Mouse (Mus musculus): ENCODE data around the gene Rps26. TPM values are rescaled to one million over a fixed set of nuclear protein-coding genes. Genes with fewer than 3 reads are reported as not detected.

Rps26 gene
- polyA plus RNA-seq, 1 experiment from 2014 or later, result 573 TPM

- peak within 1 kb of the TSS; percentile 50 for H3K4me3 ChIP-seq (replicated peaks; ENCODE audit: low read length)
- no peaks in the 10 kb centered on the region for H3K9me3 ChIP-seq (ENCODE audit: control insufficient read depth, low read length)
- H3K4me1 ChIP-seq (replicated peaks; ENCODE audit: control insufficient read depth, insufficient read depth, low read length), result peaks cover 28% of the 10 kb centered on the region
- H3K9ac ChIP-seq, result peak within 1 kb of the TSS; percentile 71
- H3K4me2 ChIP-seq (replicated peaks), result peak within 1 kb of the TSS; percentile 67
- ATAC-seq (ENCODE audit: low FRiP score) (peak; percentile 79), DNase-seq (ENCODE audit: low spot score) (peak; percentile 54)
- no peaks in the 10 kb centered on the region for H3K27me3 ChIP-seq (ENCODE audit: control insufficient read depth, insufficient read depth, low read length)
- H3K27ac ChIP-seq, result peak within 1 kb of the TSS; percentile 94
- 1% methylated on average over 35 of the region's 36 CpGs for WGBS
- H3K36me3 ChIP-seq (replicated peaks; ENCODE audit: control insufficient read depth, insufficient read depth), result peaks cover 26% of the 10 kb centered on the region
These were observed 18.8 kb upstream of the Rps26 start, which contains the start of gene Ikzf4 for GRCm38 (mm10) chr10:128645111-128646011. Gene Ikzf4, minus strand, starts transcription at chr10:128645991.

- H3K4me2 ChIP-seq (replicated peaks), result no peak overlapping the region
- H3K4me1 ChIP-seq (replicated peaks; ENCODE audit: control insufficient read depth, insufficient read depth, low read length), result peaks cover 28% of the 10 kb centered on the region
- no peaks in the 10 kb centered on the region for H3K27me3 ChIP-seq (ENCODE audit: control insufficient read depth, insufficient read depth, low read length)
These were observed 16.2 kb upstream of the Rps26 start for GRCm38 (mm10) chr10:128642749-128643148.

DNA sequence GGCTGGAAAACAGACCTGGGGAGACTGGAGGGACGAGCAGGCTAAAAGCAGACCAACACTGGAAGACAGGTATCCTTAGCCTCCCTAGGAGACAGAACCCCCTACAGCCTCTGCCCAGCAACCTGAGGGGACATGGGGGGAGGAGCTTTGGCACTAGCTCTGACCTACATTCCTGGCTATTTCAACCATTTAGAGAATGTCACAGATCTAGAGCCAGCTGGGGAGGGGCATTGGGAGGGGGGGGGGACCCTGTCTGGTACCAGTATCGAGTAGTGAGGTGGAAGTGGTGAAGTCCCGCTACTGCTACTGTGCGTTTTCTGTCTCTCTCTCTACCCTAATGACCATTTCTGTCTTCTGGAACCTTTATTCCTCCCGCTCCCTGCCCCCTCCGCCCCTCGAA is 15.3 kb upstream of the Rps26 start:
- no peak for DNase-seq (ENCODE audit: low spot score)
- no peaks in the 10 kb centered on the region for H3K9me3 ChIP-seq (ENCODE audit: control insufficient read depth, low read length)
- peaks cover 55% of the 10 kb centered on the region for H3K36me3 ChIP-seq (replicated peaks; ENCODE audit: control insufficient read depth, insufficient read depth)

More at GRCm38 (mm10) chr10:128642749-128643148, 16.2 kb upstream of the Rps26 start:
- H3K9ac ChIP-seq, result 0 out of 2 replicates have a peak overlapping the region, but pooled peaks have one; percentile 20
- H3K4me3 ChIP-seq (replicated peaks; ENCODE audit: low read length), result no peak overlapping the region
- DNase-seq (ENCODE audit: low spot score), result no peak
- no peak for ATAC-seq (ENCODE audit: low FRiP score)
- H3K36me3 ChIP-seq (replicated peaks; ENCODE audit: control insufficient read depth, insufficient read depth), result peaks cover 48% of the 10 kb centered on the region
- H3K9me3 ChIP-seq (ENCODE audit: control insufficient read depth, low read length), result no peaks in the 10 kb centered on the region
- H3K27ac ChIP-seq, result no peak overlapping the region
- 88% methylated on average over 6 of the region's 6 CpGs for WGBS

GRCm38 (mm10) chr10:128640891-128641290 is 14.3 kb upstream of the Rps26 start:
- 91% methylated on average over 15 of the region's 15 CpGs for WGBS
- Histone ChIP-seq H3K36me3 (replicated peaks; ENCODE audit: control insufficient read depth, insufficient read depth) (peaks cover 65% of the 10 kb centered on the region), H3K4me3 (replicated peaks; ENCODE audit: low read length) (no peak overlapping the region), H3K4me1 (replicated peaks; ENCODE audit: control insufficient read depth, insufficient read depth, low read length) (peaks cover 23% of the 10 kb centered on the region), H3K27me3 (ENCODE audit: control insufficient read depth, insufficient read depth, low read length) (no peaks in the 10 kb centered on the region), H3K9me3 (ENCODE audit: control insufficient read depth, low read length) (no peaks in the 10 kb centered on the region), H3K9ac (no peak overlapping the region), H3K27ac (no peak overlapping the region), H3K4me2 (replicated peaks) (no peak overlapping the region)
- ATAC-seq (ENCODE audit: low FRiP score) (no peak), DNase-seq (ENCODE audit: low spot score) (no peak)

More for the DNA sequence above, 15.3 kb upstream of the Rps26 start:
- no peaks in the 10 kb centered on the region for H3K27me3 ChIP-seq (ENCODE audit: control insufficient read depth, insufficient read depth, low read length)
- H3K27ac ChIP-seq, result no peak overlapping the region
- no peak for ATAC-seq (ENCODE audit: low FRiP score)
- no peak overlapping the region for H3K4me2 ChIP-seq (replicated peaks)
- H3K4me3 ChIP-seq (replicated peaks; ENCODE audit: low read length), result no peak overlapping the region
- H3K9ac ChIP-seq, result no peak overlapping the region
- WGBS, result 76% methylated on average over 7 of the region's 7 CpGs
- H3K4me1 ChIP-seq (replicated peaks; ENCODE audit: control insufficient read depth, insufficient read depth, low read length), result peaks cover 28% of the 10 kb centered on the region

GRCm38 (mm10) chr10:128639999-128640398 is 13.5 kb upstream of the Rps26 start:
- H3K4me1 ChIP-seq (replicated peaks; ENCODE audit: control insufficient read depth, insufficient read depth, low read length), result peaks cover 23% of the 10 kb centered on the region
- H3K36me3 ChIP-seq (replicated peaks; ENCODE audit: control insufficient read depth, insufficient read depth), result peaks cover 74% of the 10 kb centered on the region
- no peaks in the 10 kb centered on the region for H3K27me3 ChIP-seq (ENCODE audit: control insufficient read depth, insufficient read depth, low read length)
- DNase-seq (ENCODE audit: low spot score) (no peak), ATAC-seq (ENCODE audit: low FRiP score) (no peak)
- 92% methylated on average over 14 of the region's 14 CpGs for WGBS
- H3K4me3 ChIP-seq (replicated peaks; ENCODE audit: low read length), result no peak overlapping the region
- no peak overlapping the region for H3K9ac ChIP-seq
- no peak overlapping the region for H3K27ac ChIP-seq
- no peaks in the 10 kb centered on the region for H3K9me3 ChIP-seq (ENCODE audit: control insufficient read depth, low read length)
- H3K4me2 ChIP-seq (replicated peaks), result no peak overlapping the region

DNA sequence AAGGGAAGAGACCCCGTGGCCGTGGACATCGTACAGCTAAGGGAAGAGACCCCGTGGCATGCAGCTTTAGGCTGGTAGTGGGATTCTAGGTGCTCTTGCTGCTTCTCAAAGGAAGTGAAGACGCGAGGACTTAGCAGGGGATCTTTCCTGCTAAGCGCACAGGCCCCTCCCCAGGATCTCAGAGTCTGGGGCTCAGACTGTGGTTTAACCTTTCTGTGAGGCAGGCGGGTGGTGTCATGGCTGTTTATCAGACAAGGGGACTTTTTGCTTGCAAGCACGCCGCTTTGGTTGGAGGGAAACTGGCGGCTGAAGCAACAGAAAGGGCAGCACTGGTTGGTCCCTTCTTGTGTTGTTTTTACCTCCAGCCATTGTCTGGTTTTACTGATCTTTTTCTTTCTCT is 10.5 kb upstream of the Rps26 start:
- no peaks in the 10 kb centered on the region for H3K9me3 ChIP-seq (ENCODE audit: control insufficient read depth, low read length)
- no peak for ATAC-seq (ENCODE audit: low FRiP score)
- H3K27me3 ChIP-seq (ENCODE audit: control insufficient read depth, insufficient read depth, low read length), result no peaks in the 10 kb centered on the region
- WGBS, result 12% methylated on average over 11 of the region's 11 CpGs
- peaks cover 87% of the 10 kb centered on the region for H3K36me3 ChIP-seq (replicated peaks; ENCODE audit: control insufficient read depth, insufficient read depth)
- no peak overlapping the region for H3K27ac ChIP-seq
- peak overlapping the region; percentile 22; the same call in 1 of the 2 replicates for H3K4me2 ChIP-seq (replicated peaks)
- DNase-seq (ENCODE audit: low spot score), result no peak
- no peak overlapping the region for H3K4me3 ChIP-seq (replicated peaks; ENCODE audit: low read length)
- no peaks in the 10 kb centered on the region; the same call in 1 of the 2 replicates for H3K4me1 ChIP-seq (replicated peaks; ENCODE audit: control insufficient read depth, insufficient read depth, low read length)
- peak overlapping the region; percentile 24; the same call in 1 of the 2 replicates for H3K9ac ChIP-seq

- Histone ChIP-seq H3K9ac (peak overlapping the region; percentile 24; the same call in 1 of the 2 replicates), H3K36me3 (replicated peaks; ENCODE audit: control insufficient read depth, insufficient read depth) (peaks cover 86% of the 10 kb centered on the region)
These were observed 10.0 kb upstream of the Rps26 start for GRCm38 (mm10) chr10:128636561-128636960.

DNA sequence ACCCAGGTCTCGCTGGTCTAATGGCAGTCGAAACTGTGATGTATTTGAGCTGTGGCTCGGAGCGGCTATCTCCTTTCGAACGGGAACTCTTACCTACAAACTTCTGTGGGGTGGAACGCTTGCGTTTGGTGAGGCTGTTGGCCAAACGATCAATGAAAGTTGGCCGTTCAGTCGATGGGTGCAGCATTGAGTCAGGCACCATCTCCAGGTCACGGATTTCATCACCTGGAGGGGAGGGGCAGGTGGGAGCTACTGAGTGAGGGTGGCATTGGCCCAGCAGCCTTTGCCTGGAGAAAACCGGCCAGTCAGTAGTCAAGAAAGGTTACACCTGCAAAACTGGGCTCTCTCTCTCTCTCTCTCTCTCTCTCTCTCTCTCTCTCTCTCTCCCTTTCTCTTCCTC is 9.2 kb upstream of the Rps26 start:
- Histone ChIP-seq H3K36me3 (replicated peaks; ENCODE audit: control insufficient read depth, insufficient read depth) (peaks cover 77% of the 10 kb centered on the region), H3K9me3 (ENCODE audit: control insufficient read depth, low read length) (no peaks in the 10 kb centered on the region), H3K4me2 (replicated peaks) (no peak overlapping the region), H3K9ac (no peak overlapping the region), H3K4me1 (replicated peaks; ENCODE audit: control insufficient read depth, insufficient read depth, low read length) (no peaks in the 10 kb centered on the region; the same call in 1 of the 2 replicates), H3K27ac (no peak overlapping the region), H3K4me3 (replicated peaks; ENCODE audit: low read length) (no peak overlapping the region), H3K27me3 (ENCODE audit: control insufficient read depth, insufficient read depth, low read length) (no peaks in the 10 kb centered on the region)
- DNase-seq (ENCODE audit: low spot score) (no peak), ATAC-seq (ENCODE audit: low FRiP score) (no peak)
- WGBS, result 94% methylated on average over 13 of the region's 13 CpGs

More at GRCm38 (mm10) chr10:128636561-128636960, 10.0 kb upstream of the Rps26 start:
- no peaks in the 10 kb centered on the region; the same call in 1 of the 2 replicates for H3K4me1 ChIP-seq (replicated peaks; ENCODE audit: control insufficient read depth, insufficient read depth, low read length)
- no peak overlapping the region for H3K27ac ChIP-seq
- H3K9me3 ChIP-seq (ENCODE audit: control insufficient read depth, low read length), result no peaks in the 10 kb centered on the region
- no peaks in the 10 kb centered on the region for H3K27me3 ChIP-seq (ENCODE audit: control insufficient read depth, insufficient read depth, low read length)
- ATAC-seq (ENCODE audit: low FRiP score) (no peak), DNase-seq (ENCODE audit: low spot score) (no peak)
- no peak overlapping the region for H3K4me3 ChIP-seq (replicated peaks; ENCODE audit: low read length)
- WGBS, result 49% methylated on average over 6 of the region's 6 CpGs
- H3K4me2 ChIP-seq (replicated peaks), result peak overlapping the region; percentile 22; the same call in 1 of the 2 replicates

DNA sequence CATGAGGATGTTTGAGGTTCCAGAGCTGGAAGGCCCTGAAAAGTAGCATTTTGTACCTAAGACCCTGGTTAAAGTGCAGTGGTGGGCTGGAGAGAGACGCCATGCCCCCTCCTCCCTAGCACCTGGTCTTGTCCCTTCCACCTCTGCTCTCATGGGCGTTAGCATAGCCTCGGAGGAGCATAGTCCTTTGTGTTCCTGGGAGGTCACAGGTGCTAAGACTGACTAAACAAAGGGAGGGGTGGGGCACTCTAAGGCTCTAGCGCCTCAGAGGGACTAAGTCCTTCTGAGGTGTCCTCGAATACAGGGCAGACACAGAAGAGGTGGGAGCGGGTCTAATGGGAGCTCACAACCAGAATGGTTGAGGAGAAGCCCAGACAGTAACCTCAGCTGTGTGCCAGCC is 5.0 kb upstream of the Rps26 start:
- H3K4me3 ChIP-seq (replicated peaks; ENCODE audit: low read length), result no peak overlapping the region
- H3K4me1 ChIP-seq (replicated peaks; ENCODE audit: control insufficient read depth, insufficient read depth, low read length), result no peaks in the 10 kb centered on the region
- H3K4me2 ChIP-seq (replicated peaks), result no peak overlapping the region
- no peaks in the 10 kb centered on the region for H3K9me3 ChIP-seq (ENCODE audit: control insufficient read depth, low read length)
- no peak for ATAC-seq (ENCODE audit: low FRiP score)
- H3K27ac ChIP-seq, result no peak overlapping the region
- WGBS, result 28% methylated on average over 6 of the region's 6 CpGs
- no peak overlapping the region for H3K9ac ChIP-seq
- no peaks in the 10 kb centered on the region for H3K27me3 ChIP-seq (ENCODE audit: control insufficient read depth, insufficient read depth, low read length)
- DNase-seq (ENCODE audit: low spot score), result no peak
- peaks cover 42% of the 10 kb centered on the region for H3K36me3 ChIP-seq (replicated peaks; ENCODE audit: control insufficient read depth, insufficient read depth)
